Mouse (Mus musculus) E14TG2a.4 (cell line): ENCODE data around the gene Atp2a1.
A peak's percentile ranks its signal among the peaks of the same experiment; 100 is the strongest.

Experiments used
- CTCF ChIP-seq: conservative IDR thresholded peaks from 2 replicates; pipeline ENCODE4 v1.5.1; 2014; ENCODE audit warnings: low read length
- POU5F1 ChIP-seq: IDR thresholded peaks from 2 replicates; pipeline ENCODE4 v1.6.1; 2014; ENCODE audit warnings: low read length, borderline replicate concordance

GRCm38 (mm10) chr7:126436851-126437250 lies 26.1 kb downstream of the Atp2a1 start:
- TF ChIP-seq CTCF: peak; percentile 94
- TF ChIP-seq POU5F1: no peak
